Mouse (Mus musculus) MEL (cell line): ENCODE measurements at regions not wholly inside any gene's neighbourhood (a gene's known extent, or its start where the extent isn't known, plus 50 kb on each side); places are given as distances from the start of the nearest gene placed in this dataset.

Source experiments
- DNase-seq: peaks from one replicate; pipeline ENCODE4 v3.0.0; 2011; ENCODE audit warnings: low read depth, low spot score
- H3K27ac ChIP-seq: 2 replicates; pipeline ENCODE4 v1.5.1; 2012; ENCODE audit warnings: low read depth, mild to moderate bottlenecking, control low read depth, low read length, moderate library complexity; ENCODE audit not compliant: control insufficient read depth
- H3K27me3 ChIP-seq, 2 experiments: fragments of 150-350 bp in 1 of 2; sonication (generic) in 1 of 2; 2 replicates each; pipeline ENCODE4 v1.6.1; 2012; ENCODE audit warnings: low read length in 2 of 2, mild to moderate bottlenecking in 2 of 2, improper control_type of control experiment in 1 of 2, moderate library complexity in 1 of 2; ENCODE audit not compliant: insufficient read depth in 2 of 2, control insufficient read depth in 1 of 2
- H3K36me3 ChIP-seq, 2 experiments: 2 replicates each; pipeline ENCODE4 v1.6.1; 2012 to 2014; ENCODE audit warnings: low read length in 2 of 2, improper control_type of control experiment in 1 of 2, inconsistent platforms in 1 of 2, mild to moderate bottlenecking in 1 of 2; ENCODE audit not compliant: insufficient read depth in 2 of 2, control insufficient read depth in 1 of 2
- H3K4me1 ChIP-seq, 2 experiments: fragments of 150-350 bp in 1 of 2; sonication (generic) in 1 of 2; 2 replicates each; pipeline ENCODE4 v1.6.1; 2012; ENCODE audit warnings: low read length in 2 of 2, improper control_type of control experiment in 1 of 2, mild to moderate bottlenecking in 1 of 2; ENCODE audit not compliant: insufficient read depth in 2 of 2, control insufficient read depth in 1 of 2
- H3K4me3 ChIP-seq, 2 experiments: fragments of 150-350 bp in 1 of 2; sonication (generic) in 1 of 2; 2 replicates each; pipeline ENCODE4 v1.5.1; 2012; ENCODE audit warnings: low read depth in 2 of 2, low read length in 2 of 2, mild to moderate bottlenecking in 2 of 2, moderate library complexity in 2 of 2, control low read depth in 1 of 2, improper control_type of control experiment in 1 of 2; ENCODE audit not compliant: control insufficient read depth in 1 of 2, insufficient read depth in 1 of 2
- H3K79me2 ChIP-seq: 2 replicates; pipeline ENCODE4 v1.6.1; 2012; ENCODE audit warnings: mild to moderate bottlenecking, low read length, moderate library complexity; ENCODE audit not compliant: control insufficient read depth, poor library complexity, insufficient read depth
- H3K9ac ChIP-seq: 2 replicates; pipeline ENCODE4 v1.6.1; 2012; ENCODE audit warnings: low read depth, mild to moderate bottlenecking, control low read depth, low read length, moderate library complexity; ENCODE audit not compliant: control insufficient read depth, poor library complexity, severe bottlenecking
- H3K9me3 ChIP-seq: fragments of 150-350 bp; sonication (generic); replicated peaks from 2 replicates; pipeline ENCODE4 v1.6.1; 2012; ENCODE audit warnings: mild to moderate bottlenecking, low read length, improper control_type of control experiment, moderate library complexity; ENCODE audit not compliant: insufficient read depth
- CTCF ChIP-seq, 3 experiments: IDR thresholded peaks in 2 of 3; conservative IDR thresholded peaks in 1 of 3; 2 replicates each; pipeline ENCODE4 v1.5.1; 2011 to 2012; ENCODE audit warnings: low read length in 3 of 3, low read depth in 2 of 3, mild to moderate bottlenecking in 2 of 3, improper control_type of control experiment in 1 of 3, inconsistent platforms in 1 of 3, mixed read lengths in 1 of 3, moderate library complexity in 1 of 3; ENCODE audit not compliant: control insufficient read depth in 1 of 3, insufficient read depth in 1 of 3, poor library complexity in 1 of 3, severe bottlenecking in 1 of 3
- HCFC1 ChIP-seq: IDR thresholded peaks from 2 replicates; pipeline ENCODE4 v1.6.1; 2012; ENCODE audit warnings: low read depth, mild to moderate bottlenecking, inconsistent platforms, low read length, improper control_type of control experiment, moderate library complexity
- JUND ChIP-seq: IDR thresholded peaks from 2 replicates; pipeline ENCODE4 v1.6.1; 2011; ENCODE audit warnings: low read depth, mild to moderate bottlenecking, improper control_type of control experiment, low read length
- MAFK ChIP-seq: IDR thresholded peaks from 2 replicates; pipeline ENCODE4 v1.6.1; 2011; ENCODE audit warnings: low read depth, mild to moderate bottlenecking, low read length, improper control_type of control experiment, borderline replicate concordance
- MAX ChIP-seq: IDR thresholded peaks from 2 replicates; pipeline ENCODE4 v1.6.1; 2011; ENCODE audit warnings: low read length, improper control_type of control experiment
- MAZ ChIP-seq: IDR thresholded peaks from 2 replicates; pipeline ENCODE4 v1.6.1; 2012; ENCODE audit warnings: low read depth, mild to moderate bottlenecking, inconsistent platforms, low read length, improper control_type of control experiment
- MYC ChIP-seq: IDR thresholded peaks from 2 replicates; pipeline ENCODE4 v1.6.1; 2011; ENCODE audit warnings: low read depth, mild to moderate bottlenecking, low read length, improper control_type of control experiment, moderate library complexity
- POLR2AphosphoS2 ChIP-seq: IDR thresholded peaks from 2 replicates; pipeline ENCODE4 v1.6.1; 2011; ENCODE audit warnings: low read length, improper control_type of control experiment
- RAD21 ChIP-seq: IDR thresholded peaks from 2 replicates; pipeline ENCODE4 v1.6.1; 2011; ENCODE audit warnings: mild to moderate bottlenecking, low read depth, low read length, improper control_type of control experiment
- RCOR1 ChIP-seq: IDR thresholded peaks from 2 replicates; pipeline ENCODE4 v1.6.1; 2012; ENCODE audit warnings: low read depth, mild to moderate bottlenecking, inconsistent platforms, low read length, improper control_type of control experiment
- TBP ChIP-seq: IDR thresholded peaks from 2 replicates; pipeline ENCODE4 v1.8.0; 2011; ENCODE audit warnings: low read depth, low read length, improper control_type of control experiment
- TCF12 ChIP-seq: IDR thresholded peaks from 2 replicates; pipeline ENCODE4 v1.6.1; 2014; ENCODE audit warnings: low read depth, mild to moderate bottlenecking, inconsistent platforms, low read length, improper control_type of control experiment, moderate library complexity
- UBTF ChIP-seq: IDR thresholded peaks from 2 replicates; pipeline ENCODE4 v1.6.1; 2012; ENCODE audit warnings: low read depth, mild to moderate bottlenecking, inconsistent platforms, low read length, improper control_type of control experiment, moderate library complexity, borderline replicate concordance; ENCODE audit not compliant: insufficient read depth
- ZC3H11A ChIP-seq: IDR thresholded peaks from 2 replicates; pipeline ENCODE4 v1.6.1; 2012; ENCODE audit warnings: low read depth, mild to moderate bottlenecking, inconsistent platforms, low read length, improper control_type of control experiment
- ZKSCAN1 ChIP-seq: IDR thresholded peaks from 2 replicates; pipeline ENCODE4 v1.6.1; 2012; ENCODE audit warnings: low read depth, mild to moderate bottlenecking, inconsistent platforms, low read length, improper control_type of control experiment, moderate library complexity
- ZMIZ1 ChIP-seq: IDR thresholded peaks from 2 replicates; pipeline ENCODE4 v1.6.1; 2012; ENCODE audit warnings: low read depth, mild to moderate bottlenecking, inconsistent platforms, low read length, improper control_type of control experiment, moderate library complexity

DNA sequence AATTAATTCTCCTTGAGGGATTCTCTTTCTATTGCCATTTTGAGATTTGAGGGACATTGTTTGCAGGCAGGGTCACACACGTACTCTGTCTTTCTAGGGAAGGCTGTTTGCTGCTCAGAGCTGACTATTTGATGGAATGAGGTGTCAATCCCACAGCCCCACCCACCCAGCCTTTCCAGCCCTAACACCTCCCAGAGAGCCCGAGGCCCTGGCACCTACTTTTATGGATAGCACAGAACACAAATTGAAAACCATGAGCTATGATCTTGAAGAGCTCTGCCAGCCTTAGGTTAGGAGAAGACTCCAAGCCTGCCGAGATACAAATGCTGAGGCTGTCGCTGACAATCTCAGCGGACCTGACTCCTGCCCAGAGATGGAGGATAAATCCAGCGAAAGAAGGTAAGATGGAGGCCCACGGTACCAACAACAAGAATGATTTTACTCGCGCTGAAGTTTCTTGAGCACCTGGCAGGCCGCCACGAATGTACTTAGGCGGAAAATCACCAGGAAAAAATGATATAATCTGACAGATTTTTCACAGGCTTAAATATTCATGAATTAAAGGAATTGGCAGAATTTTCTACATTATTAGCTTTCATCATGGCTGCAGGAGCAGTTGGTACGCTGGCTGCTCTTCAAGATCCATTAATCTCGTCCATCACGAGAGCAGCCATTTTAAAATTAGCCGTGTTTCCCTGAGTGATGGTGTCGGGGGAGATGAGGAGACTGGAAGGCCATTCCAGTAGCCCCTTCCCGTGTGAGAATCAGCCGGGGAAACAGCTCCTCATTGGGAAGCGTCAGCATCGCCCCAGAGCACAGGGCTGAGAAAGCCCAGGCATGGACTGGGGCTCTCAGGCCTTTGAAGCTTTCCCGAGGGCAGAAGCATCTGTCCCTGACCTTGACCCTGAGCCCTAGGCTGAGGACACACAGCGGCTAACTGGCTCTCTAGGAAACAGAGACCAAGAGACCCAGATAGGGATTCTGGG lies 238.4 kb downstream of the Uaca start:
- Histone ChIP-seq H3K27me3 (no peaks in the 10 kb centered on the region), H3K36me3 (no peaks in the 10 kb centered on the region)
- DNase-seq = no peak
- TF ChIP-seq UBTF (no peak), POLR2AphosphoS2 (no peak), HCFC1 (no peak), RCOR1 (no peak), ZMIZ1 (no peak), JUND (no peak), CTCF (IDR thresholded peaks at IDR 0.05 in 2 of 3, conservative IDR thresholded peaks at IDR 0.05 in 1 of 3; ENCODE audit: control insufficient read depth in 1 of 3, insufficient read depth in 1 of 3, low read depth in 2 of 3, low read length in 3 of 3, poor library complexity in 1 of 3, severe bottlenecking in 1 of 3) (no peak), ZKSCAN1 (no peak), MYC (no peak), MAFK (no peak), MAX (no peak), TCF12 (no peak)
- TF ChIP-seq, all 39 proteins: peak for 0
- Histone ChIP-seq H3K4me3 (no peak overlapping the region), H3K79me2 (no peaks in the 10 kb centered on the region), H3K4me1 (no peaks in the 10 kb centered on the region), H3K27ac (no peak overlapping the region), H3K9me3 (no peaks in the 10 kb centered on the region), H3K9ac (no peak overlapping the region)

- H3K36me3 ChIP-seq = no peaks in the 10 kb centered on the region
- no peaks in the 10 kb centered on the region for H3K79me2 ChIP-seq
- TF ChIP-seq MAZ = no peak
- H3K9me3 ChIP-seq = no peaks in the 10 kb centered on the region
- H3K4me3 ChIP-seq = no peak overlapping the region
- H3K27ac ChIP-seq = no peak overlapping the region
- DNase-seq = no peak
- no peak overlapping the region for H3K9ac ChIP-seq
- H3K27me3 ChIP-seq = no peaks in the 10 kb centered on the region
- no peaks in the 10 kb centered on the region for H3K4me1 ChIP-seq
Observed at GRCm38 (mm10) chr9:61033593-61033992, 239.3 kb downstream of the Uaca start.

GRCm38 (mm10) chr9:61042063-61042462 lies 247.7 kb downstream of the Uaca start:
- H3K27ac ChIP-seq = no peak overlapping the region
- TF ChIP-seq HCFC1 (no peak), ZC3H11A (no peak), TBP (no peak), RAD21 (no peak)

More at GRCm38 (mm10) chr9:61042063-61042462, 247.7 kb downstream of the Uaca start:
- no peaks in the 10 kb centered on the region for H3K36me3 ChIP-seq
- H3K4me3 ChIP-seq = no peak overlapping the region
- DNase-seq = no peak
- H3K27me3 ChIP-seq = no peaks in the 10 kb centered on the region; a peak in 1 of 4 replicates
- no peaks in the 10 kb centered on the region for H3K4me1 ChIP-seq
- no peak overlapping the region for H3K9ac ChIP-seq
- no peaks in the 10 kb centered on the region; the same call in 1 of the 2 replicates for H3K79me2 ChIP-seq
- H3K9me3 ChIP-seq = no peaks in the 10 kb centered on the region
